Mouse (Mus musculus) spleen, adult 18-20 months (tissue): Measurements from ENCODE around the gene Fam117b.

Source experiments
- DNase-seq, 2 experiments: peaks; one replicate each; pipeline ENCODE4 v3.0.0; 2022; ENCODE audit warnings: mixed read lengths in 2 of 2

Fam117b gene

DNA sequence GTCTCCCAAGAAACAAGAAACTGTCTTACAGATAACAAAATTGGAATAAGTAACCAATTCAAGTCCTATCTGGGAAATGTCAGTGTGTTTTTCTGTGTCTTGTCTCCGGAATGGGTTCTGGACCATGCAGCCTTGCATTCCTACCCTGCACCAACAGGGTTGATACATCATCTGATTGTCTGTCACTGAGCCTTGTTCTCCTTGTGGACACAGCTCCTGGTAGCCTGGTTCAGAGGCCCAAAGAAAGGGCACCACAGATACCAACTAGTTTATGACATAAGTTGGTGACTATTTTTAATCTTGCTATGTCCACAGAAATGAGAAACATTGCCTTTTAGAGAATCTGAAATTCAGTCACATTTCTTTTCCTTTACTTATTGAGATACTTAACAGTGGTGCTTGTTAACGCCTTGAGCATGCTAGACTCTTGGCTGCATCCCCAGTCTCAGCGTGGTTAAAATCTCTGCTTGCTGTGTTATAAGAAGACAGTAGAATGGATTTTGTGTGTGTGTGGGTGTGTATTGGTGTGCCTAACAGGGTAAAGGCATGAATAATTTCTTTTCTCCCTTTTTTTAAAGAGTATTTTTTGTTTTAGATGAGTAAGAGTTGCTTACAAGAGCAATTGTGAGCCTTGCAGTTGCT lies 74.7 kb downstream of the Fam117b start:
- DNase-seq: no peak

DNA sequence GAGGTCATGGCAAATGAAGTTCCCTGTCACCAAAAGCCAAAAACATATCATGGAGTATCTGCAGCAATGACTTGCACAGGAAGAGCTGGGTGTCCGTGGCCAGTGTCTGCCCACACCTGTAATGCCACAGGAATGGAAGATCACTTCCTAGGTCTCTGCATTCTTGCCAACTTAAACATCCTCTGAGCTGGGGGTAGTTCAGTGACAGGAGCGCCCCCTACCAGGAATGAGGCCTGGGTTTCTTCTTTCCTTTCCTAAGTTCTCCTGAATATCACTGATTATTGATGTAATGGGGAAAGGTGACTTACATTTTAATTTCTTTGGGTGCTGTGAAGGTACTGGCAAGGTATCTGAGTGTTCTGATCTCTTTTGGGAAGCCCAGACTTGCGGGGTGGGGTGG lies 82.8 kb downstream of the Fam117b start:
- no peak for DNase-seq

- DNase-seq: peak in 1 of 2 experiments; percentile 12
These were observed 84.5 kb downstream of the Fam117b start for GRCm38 (mm10) chr1:59997352-59997751.

DNA sequence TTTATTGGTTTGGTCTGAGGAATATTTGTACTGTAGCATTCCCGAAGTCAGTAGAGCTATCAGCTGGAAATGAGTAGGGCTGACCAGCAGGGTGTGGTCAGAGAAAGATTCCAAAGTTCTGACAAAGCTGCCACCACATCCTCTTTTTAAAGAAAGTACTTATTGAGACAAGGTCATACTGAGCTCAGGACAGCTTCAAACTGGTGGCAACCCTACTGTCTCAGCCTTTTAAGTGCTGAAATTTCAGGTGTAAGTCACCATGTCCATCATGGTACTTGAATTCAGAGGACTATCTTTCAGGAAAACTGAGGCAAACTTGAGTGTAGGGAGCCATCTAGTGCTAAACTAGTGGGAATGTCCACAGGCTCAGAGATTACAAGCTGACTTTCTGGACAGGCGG lies 87.5 kb downstream of the Fam117b start:
- DNase-seq: no peak

GRCm38 (mm10) chr1:60007337-60007736 lies 94.5 kb downstream of the Fam117b start:
- no peak for DNase-seq

- DNase-seq: no peak
These were observed 95.9 kb downstream of the Fam117b start for GRCm38 (mm10) chr1:60008743-60009142.

DNA sequence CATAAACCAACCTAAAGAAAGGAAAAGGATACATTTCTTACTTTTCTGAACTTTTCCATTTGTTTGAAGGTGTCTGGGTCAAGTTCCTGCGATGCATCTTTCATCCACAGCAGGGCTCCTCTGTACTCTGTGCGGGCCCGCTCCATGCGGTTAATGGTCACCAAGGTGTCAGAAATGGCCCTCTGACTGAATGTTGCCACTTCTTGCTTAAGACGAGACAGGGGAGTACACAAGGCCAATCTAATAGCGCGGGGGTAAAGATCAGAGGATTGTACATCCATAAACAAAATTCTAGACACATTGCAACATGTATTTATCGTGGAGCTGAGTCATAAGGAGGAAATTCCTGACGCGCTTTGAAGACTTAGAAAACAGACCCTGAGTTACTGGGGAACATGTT lies 101.0 kb downstream of the Fam117b start:
- DNase-seq: no peak

- DNase-seq: no peak
These were observed 102.7 kb downstream of the Fam117b start for GRCm38 (mm10) chr1:60015511-60015910.

DNA sequence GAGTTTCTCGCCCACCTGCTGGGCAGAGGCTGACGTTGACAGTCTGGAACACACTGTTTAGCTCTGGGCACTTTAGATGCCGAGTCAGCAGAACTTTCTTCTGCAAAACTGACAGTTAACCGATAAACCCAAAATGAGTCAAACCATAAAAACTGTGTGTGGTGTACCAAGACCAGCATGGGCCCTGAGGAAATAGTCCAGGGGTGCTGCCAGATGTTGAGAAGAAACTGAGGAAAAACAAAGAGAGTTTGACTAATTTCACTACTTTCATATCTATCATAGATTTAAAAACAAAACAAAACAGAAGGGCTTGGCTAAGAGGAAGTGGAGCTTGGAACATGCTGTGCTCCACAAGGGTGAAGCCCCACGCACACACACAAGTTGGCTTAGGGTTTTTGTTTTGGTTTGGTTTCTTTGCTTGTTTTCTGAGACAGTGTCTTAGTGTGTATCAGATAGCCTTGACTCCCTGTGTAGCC lies 103.4 kb downstream of the Fam117b start:
- DNase-seq: no peak

DNA sequence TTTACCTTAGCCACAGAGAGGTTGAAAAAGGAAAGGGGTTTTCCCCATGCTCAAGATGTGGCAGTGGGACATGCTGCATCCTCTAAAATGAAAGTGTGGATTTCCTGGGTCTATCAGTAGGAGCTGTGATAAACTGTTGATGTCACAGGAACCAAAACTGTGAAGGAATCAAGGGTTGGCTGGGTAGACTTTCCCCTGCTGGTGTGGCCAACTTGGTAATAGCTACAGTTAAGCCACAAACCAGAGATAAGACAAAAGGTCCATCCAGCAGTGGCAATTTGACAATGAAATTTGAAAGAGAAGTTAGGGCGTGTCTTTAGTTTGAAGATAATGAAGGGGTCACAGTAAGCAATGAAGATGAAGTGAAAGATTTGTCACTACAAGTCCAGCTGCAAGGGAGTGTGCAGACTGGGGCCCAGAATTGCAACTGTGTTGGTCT lies 104.2 kb downstream of the Fam117b start:
- no peak for DNase-seq
